Mouse (Mus musculus): ENCODE measurements at regions not wholly inside any gene's neighbourhood (a gene's known extent, or its start where the extent isn't known, plus 50 kb on each side); places are given as distances from the start of the nearest gene placed in this dataset.

DNA sequence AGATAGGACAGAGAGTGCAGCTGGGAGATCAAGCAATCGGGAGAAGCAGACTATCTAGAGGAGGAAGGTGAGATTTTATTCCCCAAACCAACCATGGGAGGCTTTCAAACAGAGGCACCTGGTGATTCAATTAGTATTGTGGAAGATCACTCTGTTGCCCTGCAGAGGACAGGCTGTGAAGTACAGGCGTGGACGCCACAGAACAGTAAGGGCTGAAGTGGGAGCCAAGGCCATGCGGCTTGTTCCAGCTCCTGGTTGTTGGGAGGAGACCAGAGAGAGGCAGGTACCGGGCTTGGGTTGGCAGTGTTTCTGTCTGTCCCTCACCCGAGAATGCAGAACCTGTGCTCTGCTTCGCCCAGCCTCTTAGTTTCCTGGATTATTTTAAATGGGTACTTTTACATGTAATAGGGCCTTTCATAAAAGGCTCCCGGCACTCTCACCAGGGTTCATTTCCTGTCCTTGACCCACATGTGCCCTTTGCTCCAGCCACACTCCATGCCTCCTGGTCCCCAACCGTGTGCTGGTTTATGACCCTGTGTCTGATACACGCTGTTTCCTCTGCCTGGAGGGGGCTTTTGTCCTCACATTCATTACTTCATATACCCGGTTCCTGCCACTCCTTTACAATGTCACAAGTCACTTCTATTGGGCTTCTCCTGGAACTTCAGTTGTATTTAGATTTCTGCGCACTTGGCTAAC, 58.3 kb downstream of the Vcpkmt start:
- WGBS, result 24% methylated on average over 12 of the region's 12 CpGs
- Histone ChIP-seq H3K36me3 (ENCODE audit: control insufficient read depth, insufficient read depth, low read length) (no peaks in the 10 kb centered on the region), H3K4me1 (ENCODE audit: control insufficient read depth, insufficient read depth, low read length) (peaks cover 14% of the 10 kb centered on the region), H3K9me3 (ENCODE audit: control insufficient read depth, low read length) (no peaks in the 10 kb centered on the region), H3K4me2 (replicated peaks; ENCODE audit: low read depth, low read length, severe bottlenecking) (no peak overlapping the region), H3K4me3 (replicated peaks; ENCODE audit: low read length) (no peak overlapping the region), H3K27me3 (ENCODE audit: control insufficient read depth, insufficient read depth, low read length) (no peaks in the 10 kb centered on the region), H3K27ac (replicated peaks; ENCODE audit: low read depth, low read length) (no peak overlapping the region), H3K9ac (ENCODE audit: low read depth, low read length, severe bottlenecking) (no peak overlapping the region)
- ATAC-seq (ENCODE audit: low FRiP score, low read depth), result no peak
- no peak for TF ChIP-seq POLR2A (IDR thresholded peaks at IDR 0.05; ENCODE audit: borderline replicate concordance, extremely low read depth, insufficient read depth, insufficient read length)
- no peak for DNase-seq (ENCODE audit: low spot score)

DNA sequence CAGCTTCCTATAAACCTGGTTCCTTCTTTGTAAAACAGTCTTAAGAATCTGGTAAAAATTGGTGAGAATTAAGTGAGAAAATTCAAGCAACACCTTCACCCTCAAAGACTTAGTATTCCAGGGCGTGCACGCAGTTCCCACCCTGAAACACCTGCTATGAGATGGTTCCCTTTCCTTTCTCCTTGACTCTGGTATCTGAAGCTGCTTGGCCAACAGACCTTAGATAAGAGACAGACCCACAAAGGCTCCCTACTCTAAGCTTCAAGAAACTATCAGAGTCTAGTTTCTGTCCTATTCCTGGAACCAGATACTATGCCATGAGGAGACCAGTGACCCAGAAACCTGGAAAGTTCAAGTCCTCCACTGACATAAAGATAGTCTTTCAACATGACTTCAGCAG, 63.0 kb downstream of the Vcpkmt start:
- no peak overlapping the region for H3K27ac ChIP-seq (replicated peaks; ENCODE audit: low read depth, low read length)
- no peak for ATAC-seq (ENCODE audit: low FRiP score, low read depth)
- H3K36me3 ChIP-seq (ENCODE audit: control insufficient read depth, insufficient read depth, low read length), result no peaks in the 10 kb centered on the region
- no peaks in the 10 kb centered on the region for H3K27me3 ChIP-seq (ENCODE audit: control insufficient read depth, insufficient read depth, low read length)
- H3K4me1 ChIP-seq (ENCODE audit: control insufficient read depth, insufficient read depth, low read length), result peaks cover 11% of the 10 kb centered on the region
- no peak for DNase-seq (ENCODE audit: low spot score)
- WGBS, result 90% methylated on average over 2 of the region's 2 CpGs
- no peak overlapping the region for H3K9ac ChIP-seq (ENCODE audit: low read depth, low read length, severe bottlenecking)
- H3K4me2 ChIP-seq (replicated peaks; ENCODE audit: low read depth, low read length, severe bottlenecking), result no peak overlapping the region
- no peak for TF ChIP-seq POLR2A (IDR thresholded peaks at IDR 0.05; ENCODE audit: borderline replicate concordance, extremely low read depth, insufficient read depth, insufficient read length)
- no peaks in the 10 kb centered on the region for H3K9me3 ChIP-seq (ENCODE audit: control insufficient read depth, low read length)
- H3K4me3 ChIP-seq (replicated peaks; ENCODE audit: low read length), result no peak overlapping the region

DNA sequence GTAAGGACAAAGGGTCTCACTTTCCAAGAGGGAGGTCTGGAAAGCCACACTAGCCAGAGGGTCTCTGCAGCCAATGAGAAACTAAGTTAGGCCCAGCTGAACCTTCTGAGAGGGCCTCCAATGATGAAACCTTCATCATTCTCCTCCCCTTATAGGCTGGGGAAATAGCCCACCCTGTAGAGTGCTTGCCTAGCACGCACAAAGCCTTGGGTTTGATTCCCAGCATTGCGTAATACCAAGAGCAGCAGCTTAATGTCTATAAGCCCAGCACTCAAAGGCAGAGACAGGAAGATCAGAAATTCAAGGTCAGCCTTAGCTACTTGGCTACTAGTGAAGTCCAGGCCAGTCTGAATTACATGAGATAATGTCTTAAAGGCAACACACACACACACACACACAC, 63.8 kb downstream of the Vcpkmt start:
- no peak overlapping the region for H3K4me2 ChIP-seq (replicated peaks; ENCODE audit: low read depth, low read length, severe bottlenecking)
- H3K27ac ChIP-seq (replicated peaks; ENCODE audit: low read depth, low read length), result no peak overlapping the region
- peaks cover 2% of the 10 kb centered on the region; the same call in 1 of the 2 replicates for H3K4me1 ChIP-seq (ENCODE audit: control insufficient read depth, insufficient read depth, low read length)
- no peak for DNase-seq (ENCODE audit: low spot score)
- TF ChIP-seq POLR2A (IDR thresholded peaks at IDR 0.05; ENCODE audit: borderline replicate concordance, extremely low read depth, insufficient read depth, insufficient read length), result no peak
- no peak overlapping the region for H3K4me3 ChIP-seq (replicated peaks; ENCODE audit: low read length)
- 63% methylated on average over 2 of the region's 2 CpGs for WGBS
- no peak for ATAC-seq (ENCODE audit: low FRiP score, low read depth)
- H3K27me3 ChIP-seq (ENCODE audit: control insufficient read depth, insufficient read depth, low read length), result no peaks in the 10 kb centered on the region
- no peaks in the 10 kb centered on the region for H3K36me3 ChIP-seq (ENCODE audit: control insufficient read depth, insufficient read depth, low read length)
- H3K9ac ChIP-seq (ENCODE audit: low read depth, low read length, severe bottlenecking), result no peak overlapping the region
- no peaks in the 10 kb centered on the region for H3K9me3 ChIP-seq (ENCODE audit: control insufficient read depth, low read length)

DNA sequence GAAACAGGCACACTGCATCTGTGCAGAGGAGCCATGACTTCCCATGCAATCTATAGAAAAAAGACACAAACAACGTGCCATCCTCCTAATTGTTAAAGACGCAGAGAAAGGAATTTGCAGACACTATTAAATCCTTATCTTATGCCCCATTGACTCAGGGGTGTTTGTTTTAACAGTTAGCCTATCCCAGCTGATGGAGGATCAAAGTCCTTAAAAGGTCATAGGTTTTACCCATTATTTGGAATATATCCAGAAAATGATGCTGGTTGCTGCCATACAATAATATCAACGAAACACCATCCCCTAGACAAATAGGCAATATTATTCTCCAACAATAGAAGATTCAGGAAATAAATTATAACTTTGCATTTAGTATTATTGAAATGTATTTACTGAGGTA, 65.2 kb downstream of the Vcpkmt start:
- DNase-seq (ENCODE audit: low spot score) (no peak), ATAC-seq (ENCODE audit: low FRiP score, low read depth) (no peak)
- no peaks in the 10 kb centered on the region for H3K9me3 ChIP-seq (ENCODE audit: control insufficient read depth, low read length)
- no peak overlapping the region for H3K9ac ChIP-seq (ENCODE audit: low read depth, low read length, severe bottlenecking)
- WGBS, result 71% methylated on average over 3 of the region's 3 CpGs
- no peak overlapping the region for H3K27ac ChIP-seq (replicated peaks; ENCODE audit: low read depth, low read length)
- no peak overlapping the region for H3K4me2 ChIP-seq (replicated peaks; ENCODE audit: low read depth, low read length, severe bottlenecking)
- H3K4me1 ChIP-seq (ENCODE audit: control insufficient read depth, insufficient read depth, low read length), result peaks cover 2% of the 10 kb centered on the region; the same call in 1 of the 2 replicates
- H3K36me3 ChIP-seq (ENCODE audit: control insufficient read depth, insufficient read depth, low read length), result no peaks in the 10 kb centered on the region
- no peak overlapping the region for H3K4me3 ChIP-seq (replicated peaks; ENCODE audit: low read length)
- no peak for TF ChIP-seq POLR2A (IDR thresholded peaks at IDR 0.05; ENCODE audit: borderline replicate concordance, extremely low read depth, insufficient read depth, insufficient read length)
- H3K27me3 ChIP-seq (ENCODE audit: control insufficient read depth, insufficient read depth, low read length), result no peaks in the 10 kb centered on the region

DNA sequence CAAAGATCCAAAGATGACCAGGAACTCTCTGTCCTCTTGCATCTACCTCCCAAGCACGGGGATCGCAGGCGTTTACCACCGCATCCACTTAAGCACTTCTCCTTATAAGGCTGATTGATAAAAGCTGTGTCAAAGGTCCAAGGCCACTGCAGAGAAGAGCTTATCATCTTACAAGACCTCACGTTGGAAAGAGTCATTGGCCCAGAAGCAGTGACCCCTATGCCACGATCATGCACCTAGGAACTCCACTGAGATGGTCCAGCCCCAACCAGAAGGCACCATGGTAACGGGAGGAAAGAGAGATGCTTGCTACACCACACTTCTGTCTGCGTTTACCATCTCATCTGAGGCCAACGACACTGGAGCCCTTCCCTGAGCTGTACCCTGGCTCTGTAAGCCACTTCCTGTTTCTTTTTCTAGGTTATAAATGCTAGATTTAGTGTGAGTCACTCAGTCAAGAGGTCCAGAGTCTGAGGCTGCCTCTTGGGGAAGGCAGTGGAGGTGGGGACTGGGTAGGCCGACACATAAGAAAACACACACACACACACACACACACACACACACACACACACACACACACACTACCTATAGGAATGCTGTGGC, 66.4 kb downstream of the Vcpkmt start:
- H3K27ac ChIP-seq (replicated peaks; ENCODE audit: low read depth, low read length), result no peak overlapping the region
- TF ChIP-seq POLR2A (IDR thresholded peaks at IDR 0.05; ENCODE audit: borderline replicate concordance, extremely low read depth, insufficient read depth, insufficient read length), result no peak
- DNase-seq (ENCODE audit: low spot score) (no peak), ATAC-seq (ENCODE audit: low FRiP score, low read depth) (no peak)
- no peaks in the 10 kb centered on the region for H3K9me3 ChIP-seq (ENCODE audit: control insufficient read depth, low read length)
- no peaks in the 10 kb centered on the region for H3K36me3 ChIP-seq (ENCODE audit: control insufficient read depth, insufficient read depth, low read length)
- H3K4me1 ChIP-seq (ENCODE audit: control insufficient read depth, insufficient read depth, low read length), result peaks cover 2% of the 10 kb centered on the region; the same call in 1 of the 2 replicates
- H3K9ac ChIP-seq (ENCODE audit: low read depth, low read length, severe bottlenecking), result no peak overlapping the region
- H3K27me3 ChIP-seq (ENCODE audit: control insufficient read depth, insufficient read depth, low read length), result no peaks in the 10 kb centered on the region
- H3K4me3 ChIP-seq (replicated peaks; ENCODE audit: low read length), result no peak overlapping the region
- WGBS, result 77% methylated on average over 10 of the region's 10 CpGs
- no peak overlapping the region for H3K4me2 ChIP-seq (replicated peaks; ENCODE audit: low read depth, low read length, severe bottlenecking)

Data from limb, embryonic 14.5 days (tissue).